Mouse (Mus musculus) forebrain, embryonic 15.5 days (tissue): Measurements from ENCODE around the gene Slc35f6. TPM values are rescaled to one million over a fixed set of nuclear protein-coding genes. Genes with fewer than 3 reads are reported as not detected.
"Not testable (repeated sequence)": the region's sequence is repeated elsewhere in the genome, so short reads cannot be mapped to it uniquely, and the experiment has no call there.

Experiments used
- ATAC-seq: fragments of 200-750 bp; cut with Nextera tagmentation; replicated peaks from 2 replicates; pipeline ENCODE4 v1.8.0; 2017; ENCODE audit warnings: mild to moderate bottlenecking, moderate TSS enrichment, moderate library complexity
- H3K27ac ChIP-seq: fragments of 300-500 bp; sonication (generic); replicated peaks from 2 replicates; pipeline ENCODE4 v1.5.1; 2015; ENCODE audit warnings: mild to moderate bottlenecking, inconsistent platforms
- H3K27me3 ChIP-seq: fragments of 300-500 bp; sonication (generic); 2 replicates; pipeline ENCODE4 v1.6.1; 2015; ENCODE audit warnings: inconsistent platforms
- H3K36me3 ChIP-seq: fragments of 300-500 bp; sonication (generic); 2 replicates; pipeline ENCODE4 v1.6.1; 2015; ENCODE audit warnings: mild to moderate bottlenecking, inconsistent platforms
- H3K4me1 ChIP-seq: fragments of 300-500 bp; sonication (generic); 2 replicates; pipeline ENCODE4 v1.6.1; 2015; ENCODE audit warnings: inconsistent platforms
- H3K4me2 ChIP-seq: fragments of 300-500 bp; sonication (generic); replicated peaks from 2 replicates; pipeline ENCODE4 v1.6.1; 2015; ENCODE audit warnings: mild to moderate bottlenecking, inconsistent platforms
- H3K4me3 ChIP-seq: fragments of 300-500 bp; sonication (generic); 2 replicates; pipeline ENCODE4 v1.5.1; 2015; ENCODE audit warnings: mild to moderate bottlenecking, inconsistent platforms
- H3K9ac ChIP-seq: fragments of 300-500 bp; sonication (generic); replicated peaks from 2 replicates; pipeline ENCODE4 v1.6.1; 2015; ENCODE audit warnings: mild to moderate bottlenecking, inconsistent platforms
- H3K9me3 ChIP-seq: fragments of 300-500 bp; sonication (generic); 2 replicates; pipeline ENCODE4 v1.6.1; 2016; ENCODE audit warnings: inconsistent platforms
- WGBS: fragments of 180-500 bp; shearing (Covaris S2); methylation state at CpG from one replicate; pipeline ENCODE4 v1.1.7; 2015; ENCODE audit warnings: mixed read lengths; 5-methylcytosine and 5-hydroxymethylcytosine counted together
- microRNA-seq: library from miRNA; unstranded; fragments of <30 nt; microRNA quantifications from one replicate; pipeline ENCODE4, GENCODE M21; 2016
- polyA plus RNA-seq: library from polyadenylated mRNA; unstranded; fragments of >200 nt; fragmentation: Nextera tagmentation; extraction: Ambion mirVana; gene quantifications from 2 replicates; pipeline ENCODE4 v1.2.1, GENCODE M21; 2015

Gene Slc35f6
- polyA plus RNA-seq, 1 experiment from 2014 or later: 31.1 TPM

- Histone ChIP-seq H3K9ac (no peak overlapping the region), H3K27ac (no peak overlapping the region), H3K4me2 (no peak overlapping the region), H3K27me3 (no peaks in the 10 kb centered on the region), H3K36me3 (no peaks in the 10 kb centered on the region), H3K4me1 (no peaks in the 10 kb centered on the region), H3K9me3 (no peaks in the 10 kb centered on the region), H3K4me3 (no peak overlapping the region)
- WGBS: 89% methylated on average over 5 of the region's 5 CpGs
- ATAC-seq: no peak
These were observed 34.2 kb downstream of the Slc35f6 start for GRCm38 (mm10) chr5:30681970-30682369.

GRCm38 (mm10) chr5:30682967-30683600 lies 35.4 kb downstream of the Slc35f6 start:
- no peaks in the 10 kb centered on the region for H3K4me1 ChIP-seq
- no peak overlapping the region for H3K9ac ChIP-seq
- ATAC-seq: no peak
- no peaks in the 10 kb centered on the region for H3K27me3 ChIP-seq
- H3K9me3 ChIP-seq: no peaks in the 10 kb centered on the region
- no peaks in the 10 kb centered on the region for H3K36me3 ChIP-seq
- H3K27ac ChIP-seq: no peak overlapping the region
- H3K4me2 ChIP-seq: no peak overlapping the region
- no peak overlapping the region for H3K4me3 ChIP-seq

GRCm38 (mm10) chr5:30683993-30684392 lies 36.3 kb downstream of the Slc35f6 start:
- Histone ChIP-seq H3K4me1 (no peaks in the 10 kb centered on the region), H3K4me2 (no peak overlapping the region), H3K36me3 (no peaks in the 10 kb centered on the region), H3K9ac (no peak overlapping the region), H3K27ac (no peak overlapping the region), H3K27me3 (no peaks in the 10 kb centered on the region), H3K4me3 (no peak overlapping the region), H3K9me3 (no peaks in the 10 kb centered on the region)
- no peak for ATAC-seq
- 83% methylated on average over 3 of the region's 3 CpGs for WGBS

GRCm38 (mm10) chr5:30686781-30687180 lies 39.0 kb downstream of the Slc35f6 start:
- ATAC-seq: no peak
- Histone ChIP-seq H3K4me3 (no peak overlapping the region), H3K9ac (no peak overlapping the region), H3K4me2 (no peak overlapping the region), H3K27me3 (no peaks in the 10 kb centered on the region), H3K9me3 (no peaks in the 10 kb centered on the region), H3K36me3 (no peaks in the 10 kb centered on the region), H3K27ac (no peak overlapping the region), H3K4me1 (no peaks in the 10 kb centered on the region)
- 71% methylated on average over 3 of the region's 3 CpGs for WGBS

- Histone ChIP-seq H3K27ac (no peak overlapping the region), H3K27me3 (no peaks in the 10 kb centered on the region), H3K36me3 (no peaks in the 10 kb centered on the region), H3K9me3 (no peaks in the 10 kb centered on the region), H3K4me3 (no peak overlapping the region), H3K9ac (no peak overlapping the region), H3K4me2 (no peak overlapping the region), H3K4me1 (no peaks in the 10 kb centered on the region)
- 85% methylated on average over 8 of the region's 8 CpGs for WGBS
- no peak for ATAC-seq
These were observed 52.7 kb downstream of the Slc35f6 start for GRCm38 (mm10) chr5:30700361-30701000.

GRCm38 (mm10) chr5:30701373-30701772 lies 53.6 kb downstream of the Slc35f6 start:
- H3K4me3 ChIP-seq, H3K36me3 ChIP-seq, H3K9me3 ChIP-seq, H3K4me1 ChIP-seq, H3K27ac ChIP-seq, ATAC-seq, H3K9ac ChIP-seq, H3K4me2 ChIP-seq, H3K27me3 ChIP-seq: not testable (repeated sequence)
- 40% methylated on average over 4 of the region's 4 CpGs for WGBS

GRCm38 (mm10) chr5:30701866-30702265 lies 54.1 kb downstream of the Slc35f6 start:
- Histone ChIP-seq H3K9ac (no peak overlapping the region), H3K4me3 (no peak overlapping the region), H3K36me3 (no peaks in the 10 kb centered on the region), H3K27ac (no peak overlapping the region), H3K4me2 (no peak overlapping the region), H3K4me1 (no peaks in the 10 kb centered on the region), H3K27me3 (no peaks in the 10 kb centered on the region), H3K9me3 (no peaks in the 10 kb centered on the region)
- WGBS: 93% methylated on average over 3 of the region's 3 CpGs
- ATAC-seq: no peak

Small RNAs within 50 kb of the gene (microRNA-seq; reads per million reads assigned to microRNA genes)
- gene Mir5625: not detected

Other genes with a start within 250 kb of the Slc35f6 start
- 2.0 and 2.1 TPM in 2 replicates for gene Otof, start 186.0 kb upstream of the Slc35f6 start, polyA plus RNA-seq
- 0.56 and 1.5 TPM in 2 replicates for gene 1700001C02Rik, start 181.9 kb upstream of the Slc35f6 start, polyA plus RNA-seq
- not detected in 2 replicates for gene Cib4, start 102.1 kb upstream of the Slc35f6 start, polyA plus RNA-seq
- gene Kcnk3, start 59.8 kb upstream of the Slc35f6 start, polyA plus RNA-seq: 2.3 and 3.1 TPM in 2 replicates
- 128 and 151 TPM in 2 replicates for gene Cenpa, start 18.8 kb downstream of the Slc35f6 start, polyA plus RNA-seq
- gene Dpysl5, start 63.6 kb downstream of the Slc35f6 start, polyA plus RNA-seq: 216 and 226 TPM in 2 replicates
- gene Mapre3, start 166.7 kb downstream of the Slc35f6 start, polyA plus RNA-seq: 101 and 110 TPM in 2 replicates
- 48.1 and 50.9 TPM in 2 replicates for gene Tmem214, start 220.1 kb downstream of the Slc35f6 start, polyA plus RNA-seq
- gene Agbl5, start 240.8 kb downstream of the Slc35f6 start, polyA plus RNA-seq: 23.2 and 23.9 TPM in 2 replicates